Mouse (Mus musculus) kidney, postnatal 0 days (tissue): ENCODE results near the gene Oit1. TPM values are rescaled to one million over a fixed set of nuclear protein-coding genes. Genes with fewer than 3 reads are reported as not detected.

Source experiments
- ATAC-seq: fragments of 200-750 bp; cut with Nextera tagmentation; replicated peaks from 2 replicates; pipeline ENCODE4 v1.8.0; 2017; ENCODE audit warnings: low read depth, moderate number of reproducible peaks, moderate TSS enrichment, moderate library complexity; ENCODE audit not compliant: low FRiP score
- DNase-seq: peaks from one replicate; pipeline ENCODE4 v3.0.0-alpha.2; 2016; ENCODE audit warnings: low spot score
- H3K27ac ChIP-seq: fragments of 300-500 bp; sonication (generic); 2 replicates; pipeline ENCODE4 v1.5.1; 2014; ENCODE audit warnings: mild to moderate bottlenecking
- H3K27me3 ChIP-seq: fragments of 300-500 bp; sonication (generic); 2 replicates; pipeline ENCODE4 v1.6.1; 2014; ENCODE audit warnings: low read length, mixed read lengths; ENCODE audit not compliant: insufficient read depth
- H3K36me3 ChIP-seq: fragments of 300-500 bp; sonication (generic); 2 replicates; pipeline ENCODE4 v1.6.1; 2014; ENCODE audit warnings: low read length, mixed read lengths; ENCODE audit not compliant: insufficient read depth
- H3K4me1 ChIP-seq: fragments of 300-500 bp; sonication (generic); replicated peaks from 2 replicates; pipeline ENCODE4 v1.6.1; 2014; ENCODE audit warnings: antibody characterized with exemption, low read length, mixed read lengths; ENCODE audit not compliant: insufficient read depth
- H3K4me2 ChIP-seq: fragments of 300-500 bp; sonication (generic); 2 replicates; pipeline ENCODE4 v1.6.1; 2014; ENCODE audit warnings: mild to moderate bottlenecking, low read length, moderate library complexity, mixed read lengths
- H3K4me3 ChIP-seq: fragments of 300-500 bp; sonication (generic); replicated peaks from 2 replicates; pipeline ENCODE4 v1.5.1; 2014; ENCODE audit warnings: low read depth, low read length
- H3K9ac ChIP-seq: fragments of 300-500 bp; sonication (generic); 2 replicates; pipeline ENCODE4 v1.6.1; 2014; ENCODE audit warnings: low read depth, low read length
- H3K9me3 ChIP-seq: fragments of 300-500 bp; sonication (generic); replicated peaks from 2 replicates; pipeline ENCODE4 v1.6.1; 2016; ENCODE audit warnings: low read length, inconsistent platforms, mixed read lengths
- CTCF ChIP-seq: IDR thresholded peaks from 2 replicates; pipeline ENCODE4 v1.5.1; 2016; ENCODE audit warnings: antibody characterized with exemption, low read depth, mild to moderate bottlenecking, moderate library complexity
- WGBS: fragments of 180-500 bp; shearing (Covaris S2); extraction: QIAGEN DNeasy Blood & Tissue Kit; methylation state at CpG from one replicate; pipeline ENCODE4 v1.1.7; 2014; 5-methylcytosine and 5-hydroxymethylcytosine counted together
- polyA plus RNA-seq: library from polyadenylated mRNA; unstranded; fragments of >200 nt; fragmentation: Nextera tagmentation; extraction: Ambion mirVana; gene quantifications from 2 replicates; pipeline ENCODE4 v1.2.1, GENCODE M21; 2015

Gene Oit1
- polyA plus RNA-seq, 1 experiment from 2014 or later, result 4.3 TPM

GRCm38 (mm10) chr14:8367121-8367520 is 11.4 kb downstream of the Oit1 start:
- H3K4me3 ChIP-seq, result no peak overlapping the region
- H3K27me3 ChIP-seq, result no peaks in the 10 kb centered on the region
- WGBS, result 0% methylated on average over 1 of the region's 1 CpGs
- no peak for TF ChIP-seq CTCF
- H3K9ac ChIP-seq, result no peak overlapping the region
- H3K4me2 ChIP-seq, result no peak overlapping the region
- DNase-seq (no peak), ATAC-seq (no peak)
- H3K36me3 ChIP-seq, result no peaks in the 10 kb centered on the region
- H3K27ac ChIP-seq, result no peak overlapping the region
- 0 out of 2 replicates have a peak, but pooled peaks cover 4% of the 10 kb centered on the region for H3K4me1 ChIP-seq
- H3K9me3 ChIP-seq, result no peaks in the 10 kb centered on the region

GRCm38 (mm10) chr14:8365833-8366232 is 12.7 kb downstream of the Oit1 start:
- 80% methylated on average over 6 of the region's 6 CpGs for WGBS
- no peak overlapping the region for H3K9ac ChIP-seq
- H3K27me3 ChIP-seq, result no peaks in the 10 kb centered on the region
- no peaks in the 10 kb centered on the region for H3K36me3 ChIP-seq
- H3K4me2 ChIP-seq, result no peak overlapping the region
- DNase-seq (no peak), ATAC-seq (no peak)
- 0 out of 2 replicates have a peak, but pooled peaks cover 4% of the 10 kb centered on the region for H3K4me1 ChIP-seq
- H3K27ac ChIP-seq, result no peak overlapping the region
- no peak for TF ChIP-seq CTCF
- H3K4me3 ChIP-seq, result no peak overlapping the region
- H3K9me3 ChIP-seq, result no peaks in the 10 kb centered on the region

GRCm38 (mm10) chr14:8356836-8357235 is 21.7 kb downstream of the Oit1 start:
- Histone ChIP-seq H3K27ac (no peak overlapping the region), H3K36me3 (no peaks in the 10 kb centered on the region), H3K27me3 (no peaks in the 10 kb centered on the region), H3K4me1 (no peaks in the 10 kb centered on the region), H3K9ac (no peak overlapping the region), H3K4me3 (no peak overlapping the region), H3K4me2 (no peak overlapping the region), H3K9me3 (no peaks in the 10 kb centered on the region)
- TF ChIP-seq CTCF, result no peak
- 68% methylated on average over 9 of the region's 9 CpGs for WGBS
- ATAC-seq (no peak), DNase-seq (no peak)

- no peak overlapping the region for H3K27ac ChIP-seq
- peak; percentile 86 for ATAC-seq
Measured at GRCm38 (mm10) chr14:8355999-8356501, 22.5 kb downstream of the Oit1 start.

GRCm38 (mm10) chr14:8348927-8349326 is 29.6 kb downstream of the Oit1 start:
- no peaks in the 10 kb centered on the region for H3K9me3 ChIP-seq
- DNase-seq (peak; percentile 22), ATAC-seq (no peak)
- H3K4me3 ChIP-seq, result no peak overlapping the region
- no peaks in the 10 kb centered on the region for H3K27me3 ChIP-seq
- H3K4me2 ChIP-seq, result no peak overlapping the region
- H3K9ac ChIP-seq, result no peak overlapping the region
- no peaks in the 10 kb centered on the region for H3K4me1 ChIP-seq
- H3K27ac ChIP-seq, result no peak overlapping the region
- TF ChIP-seq CTCF, result peak; percentile 40; the same call in 1 of the 2 replicates
- WGBS, result 64% methylated on average over 9 of the region's 9 CpGs
- no peaks in the 10 kb centered on the region for H3K36me3 ChIP-seq

More at GRCm38 (mm10) chr14:8355999-8356501, 22.5 kb downstream of the Oit1 start:
- Histone ChIP-seq H3K4me2 (no peak overlapping the region), H3K9me3 (no peaks in the 10 kb centered on the region), H3K4me1 (no peaks in the 10 kb centered on the region), H3K9ac (no peak overlapping the region), H3K36me3 (no peaks in the 10 kb centered on the region), H3K27me3 (no peaks in the 10 kb centered on the region), H3K4me3 (no peak overlapping the region)
- 23% methylated on average over 6 of the region's 6 CpGs for WGBS
- DNase-seq, result peak; percentile 79
- TF ChIP-seq CTCF, result peak; percentile 95

GRCm38 (mm10) chr14:8346255-8346997 is 32.1 kb downstream of the Oit1 start:
- 26% methylated on average over 7 of the region's 7 CpGs for WGBS
- H3K27ac ChIP-seq, result no peak overlapping the region
- no peaks in the 10 kb centered on the region for H3K4me1 ChIP-seq
- DNase-seq (peak; percentile 85), ATAC-seq (peak; percentile 50; the same call in 1 of the 2 replicates)
- H3K9me3 ChIP-seq, result no peaks in the 10 kb centered on the region
- no peak overlapping the region for H3K9ac ChIP-seq
- no peaks in the 10 kb centered on the region for H3K27me3 ChIP-seq
- no peaks in the 10 kb centered on the region for H3K36me3 ChIP-seq
- H3K4me2 ChIP-seq, result no peak overlapping the region
- peak; percentile 99 for TF ChIP-seq CTCF
- H3K4me3 ChIP-seq, result no peak overlapping the region
